Mouse (Mus musculus) adrenal gland (tissue): ENCODE results near the gene Apoh.

Source experiments
- intact Hi-C: fragments of 180-260 bp; cut with DNase I; formaldehyde crosslinking; loops from one replicate; pipeline ENCODE4 v1.15.1; 2025

The Apoh gene

GRCm38 (mm10) chr11:108333583-108334379 lies 9.4 kb upstream of the Apoh start:
- intact Hi-C loops: no loop called here

- intact Hi-C loops: no loop called here
Observed at GRCm38 (mm10) chr11:108334658-108335057, 8.5 kb upstream of the Apoh start.

DNA sequence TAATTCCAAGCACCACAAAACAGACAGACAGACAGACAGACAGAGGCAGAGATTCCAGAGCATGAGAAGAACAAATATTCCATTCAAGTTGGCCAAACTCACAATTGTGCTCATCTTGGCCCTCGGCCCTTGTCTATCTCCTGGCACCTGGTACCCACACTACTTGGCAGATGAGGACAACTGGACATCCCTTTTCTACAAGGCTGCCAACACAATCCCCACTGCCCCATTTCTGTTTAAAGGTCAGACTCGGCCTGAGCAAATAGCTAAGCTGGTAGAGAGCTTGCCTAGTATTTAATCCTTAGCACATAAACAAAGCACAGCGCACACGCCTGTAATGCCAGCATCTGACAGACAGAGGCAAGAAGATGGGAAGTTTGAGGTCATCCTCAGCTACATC lies 7.6 kb upstream of the Apoh start:
- intact Hi-C loops: no loop called here

DNA sequence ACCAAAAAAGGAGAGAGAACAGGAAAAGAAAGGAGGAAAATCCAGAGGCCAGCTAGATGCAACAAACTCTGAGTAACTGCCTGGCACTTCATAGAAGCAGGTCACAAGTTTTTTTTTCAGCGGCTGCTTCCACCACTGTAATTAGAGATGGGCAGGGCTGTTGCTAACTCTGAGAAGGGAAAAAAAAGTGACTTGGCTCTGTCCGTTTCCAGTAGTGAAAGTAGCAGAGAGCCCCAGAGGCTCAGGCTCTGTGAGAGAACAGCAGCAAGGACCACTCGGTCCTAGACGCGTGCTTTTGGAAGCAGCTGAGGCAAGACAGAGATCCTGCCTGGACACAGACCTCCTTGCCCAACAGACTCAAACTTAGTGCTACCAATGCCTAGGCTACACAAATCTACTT lies 6.7 kb upstream of the Apoh start:
- intact Hi-C loops: no loop called here

DNA sequence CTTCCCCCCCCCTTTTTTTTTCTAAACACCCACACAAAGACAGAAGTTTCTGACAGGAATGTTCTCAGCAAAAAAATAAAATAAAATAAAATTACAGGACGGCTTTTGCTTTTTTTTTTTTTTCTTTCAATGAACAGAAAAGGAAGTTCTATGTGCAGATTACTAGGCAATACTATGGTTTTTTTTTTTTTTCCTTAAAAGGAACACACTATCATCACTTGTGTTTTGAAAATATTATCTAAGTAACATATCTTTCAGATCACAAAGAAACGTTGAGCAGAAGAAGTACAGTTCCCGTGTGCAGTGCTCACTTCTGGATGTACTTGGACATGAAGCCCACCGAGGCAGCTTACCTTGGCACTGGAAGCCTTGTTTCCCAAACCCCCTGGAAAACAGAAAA lies 2.9 kb upstream of the Apoh start:
- intact Hi-C loops: no loop called here

DNA sequence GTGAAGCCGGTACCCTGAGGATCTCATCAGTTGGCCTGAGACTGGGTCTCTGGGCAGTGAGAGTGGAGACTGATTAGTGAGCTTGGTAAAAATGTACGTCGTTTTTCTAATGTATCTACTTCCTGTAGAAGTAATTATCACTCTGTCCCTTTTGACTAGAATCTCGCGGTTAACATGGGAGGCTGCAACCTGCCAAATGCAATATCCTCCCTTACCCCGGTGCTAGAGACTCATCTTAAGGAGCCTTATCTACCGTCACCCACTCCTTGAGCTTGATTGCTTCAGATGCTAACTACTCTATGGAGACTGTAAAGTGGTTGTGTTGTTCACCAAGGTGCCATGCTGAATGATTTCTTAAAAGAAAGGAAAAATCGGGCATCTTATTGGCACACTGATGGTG lies 1.4 kb upstream of the Apoh start:
- intact Hi-C loops: no loop called here

DNA sequence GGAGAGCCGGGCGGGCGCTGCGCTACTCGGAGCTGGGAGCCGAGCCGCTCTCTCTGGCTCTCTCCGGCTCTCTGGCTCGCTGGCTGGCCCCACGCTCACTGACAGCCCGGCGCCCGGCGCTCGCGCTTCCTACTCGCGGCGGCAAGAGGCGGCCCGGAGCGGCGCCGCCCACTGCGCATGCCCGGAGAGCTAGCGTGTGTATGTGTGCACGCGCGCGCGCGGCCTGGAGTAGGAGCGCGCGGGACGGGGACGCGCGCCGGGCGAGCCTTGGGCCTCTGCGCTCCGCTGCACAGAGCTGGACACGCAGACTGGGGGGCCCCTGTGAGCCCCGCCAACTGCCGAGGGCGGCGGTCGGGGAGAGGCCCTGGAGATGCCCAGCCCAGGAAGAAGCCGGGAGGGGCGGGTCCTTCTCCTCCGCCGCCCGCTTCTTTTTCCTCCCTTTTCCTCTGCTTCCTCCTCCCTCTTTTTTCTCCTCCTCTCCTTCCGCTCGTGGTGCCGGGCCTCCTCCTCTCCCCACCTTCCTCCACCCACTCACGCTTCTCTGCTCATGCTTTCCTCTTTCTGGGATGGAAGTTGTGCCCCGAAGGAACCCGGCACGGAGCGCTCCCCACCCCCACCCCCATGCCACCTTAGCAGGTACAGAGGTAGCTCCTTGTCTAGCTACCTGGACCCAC lies 772 bp downstream of the Apoh start, which contains the start of gene Prkca:
Gene Prkca (minus strand): TSS at position 140 of the 674 bp plus-strand sequence.
- intact Hi-C loops: no loop called here

DNA sequence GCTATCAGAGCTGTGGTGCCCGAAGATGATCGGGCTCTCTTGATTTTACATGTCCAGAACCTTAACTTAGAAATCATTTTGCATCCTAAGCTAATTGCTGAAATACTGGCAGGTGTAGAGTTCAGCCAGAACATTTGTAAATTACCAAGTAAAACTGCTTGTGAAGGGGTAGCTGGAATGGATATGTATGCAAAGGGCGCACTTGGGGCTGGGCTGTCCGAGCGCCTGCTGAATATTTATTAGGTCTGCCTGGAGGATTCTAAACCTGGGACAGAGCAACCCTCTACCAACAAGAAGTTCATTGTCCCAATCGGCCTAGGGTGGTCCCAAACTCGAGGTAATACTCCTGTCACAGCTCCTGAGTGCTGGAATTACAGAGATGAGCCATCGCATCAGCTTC lies 1.6 kb downstream of the Apoh start:
- intact Hi-C loops: no loop called here

- intact Hi-C loops: no loop called here
Observed at GRCm38 (mm10) chr11:108345321-108345720, 2.2 kb downstream of the Apoh start.

- intact Hi-C loops: no loop called here
Observed at GRCm38 (mm10) chr11:108350799-108351198, 7.6 kb downstream of the Apoh start.

DNA sequence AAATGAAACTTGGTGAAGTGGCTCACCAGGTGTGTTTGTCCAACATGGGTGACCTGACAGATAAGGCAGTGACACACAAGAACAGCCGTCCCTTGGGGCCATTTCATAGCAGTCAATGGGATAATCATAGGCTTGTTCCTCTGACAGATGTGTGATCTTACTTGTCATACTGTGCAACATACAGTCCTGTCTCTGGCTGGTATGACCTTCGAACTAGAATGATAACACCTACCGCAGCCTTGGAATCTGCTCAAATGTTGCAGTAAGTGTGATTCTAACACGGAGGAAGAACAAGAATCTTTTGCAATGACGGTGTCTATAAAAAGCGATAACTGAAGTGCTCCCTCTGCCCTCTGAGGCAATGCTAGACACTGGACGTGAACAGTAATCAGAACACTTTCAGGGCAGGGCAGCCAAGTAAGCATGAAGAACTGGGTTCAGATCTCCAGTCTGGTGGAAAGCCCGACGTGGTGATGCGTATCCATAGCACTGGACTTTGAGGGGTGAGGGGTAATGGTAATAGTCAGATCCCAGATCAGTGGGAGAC lies 9.8 kb downstream of the Apoh start:
- intact Hi-C loops: no loop called here

DNA sequence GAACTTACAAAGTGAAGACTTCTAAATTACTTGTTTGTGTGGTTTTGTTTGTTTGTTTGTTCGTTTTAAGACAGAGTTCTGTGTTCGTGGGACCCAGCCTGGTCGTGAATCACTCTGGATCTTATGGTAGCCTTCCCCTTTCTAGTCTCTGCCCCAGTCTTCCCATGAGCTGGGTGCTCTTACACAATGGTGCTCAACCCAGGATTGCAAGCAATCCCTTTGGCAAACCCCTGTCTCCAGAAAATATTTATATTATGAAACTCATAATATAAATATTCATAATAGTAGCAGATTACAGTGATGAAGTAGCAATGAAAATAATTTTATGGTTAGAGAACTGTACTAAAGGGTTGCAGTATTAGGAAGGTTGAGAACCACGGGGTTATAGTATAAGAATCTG lies 12.9 kb downstream of the Apoh start:
- intact Hi-C loops: no loop called here

DNA sequence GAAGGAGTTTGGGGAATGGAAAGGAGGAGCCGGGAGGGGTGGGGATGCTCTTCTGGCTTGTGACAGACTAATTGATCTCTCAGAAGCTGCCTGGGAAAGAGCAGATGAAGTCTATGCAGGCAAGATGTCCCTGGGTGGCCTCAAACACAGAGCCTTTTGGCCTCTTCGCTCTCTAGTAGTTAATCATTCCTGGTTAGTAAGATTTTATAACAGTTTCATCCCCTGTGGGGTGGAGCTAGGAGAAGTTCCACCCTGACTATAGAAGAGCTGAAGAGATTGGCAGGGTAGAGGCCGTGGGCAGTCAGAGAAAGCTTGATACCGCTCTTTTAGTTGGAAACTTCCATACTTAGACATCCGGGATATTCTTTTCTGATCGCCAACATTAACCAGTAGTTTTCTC lies 15.8 kb downstream of the Apoh start:
- intact Hi-C loops: no loop called here

DNA sequence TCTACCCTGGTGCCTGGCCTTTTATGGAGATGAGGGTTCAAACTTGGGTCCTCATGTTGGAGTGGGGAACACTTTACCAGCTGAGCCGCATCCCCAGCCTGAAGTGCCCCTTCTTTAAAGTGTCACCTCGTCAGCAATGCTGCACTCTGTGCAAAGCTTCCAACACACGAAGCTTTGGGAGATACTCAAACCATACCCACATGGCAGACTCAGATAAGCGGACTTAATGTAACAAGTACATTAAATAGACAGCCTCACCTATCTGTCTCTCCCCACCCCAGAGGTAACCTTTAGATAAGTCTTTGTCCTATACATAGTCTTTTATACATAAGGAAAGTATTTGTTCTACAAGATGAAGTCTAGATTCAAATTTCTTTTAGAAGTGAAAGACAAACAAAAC lies 17.8 kb downstream of the Apoh start:
- intact Hi-C loops: no loop called here

DNA sequence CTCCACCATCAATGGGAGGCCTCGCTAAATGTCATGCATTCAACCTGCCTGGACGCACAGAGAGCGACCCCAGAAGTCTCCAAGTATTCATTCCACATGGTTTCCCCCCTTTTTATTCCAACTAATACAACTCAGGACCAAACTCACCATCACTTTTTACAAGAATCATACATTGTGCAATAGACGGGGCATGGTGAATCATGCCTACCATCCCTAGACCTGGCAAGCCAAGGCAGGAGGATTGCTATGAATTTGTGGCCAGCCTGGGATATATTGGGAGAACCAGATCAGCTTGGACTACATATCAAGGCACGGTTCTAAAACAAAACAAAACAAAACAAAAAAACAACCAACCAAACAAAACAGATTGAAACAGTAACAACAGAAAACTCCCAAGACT lies 19.8 kb downstream of the Apoh start:
- intact Hi-C loops: no loop called here

DNA sequence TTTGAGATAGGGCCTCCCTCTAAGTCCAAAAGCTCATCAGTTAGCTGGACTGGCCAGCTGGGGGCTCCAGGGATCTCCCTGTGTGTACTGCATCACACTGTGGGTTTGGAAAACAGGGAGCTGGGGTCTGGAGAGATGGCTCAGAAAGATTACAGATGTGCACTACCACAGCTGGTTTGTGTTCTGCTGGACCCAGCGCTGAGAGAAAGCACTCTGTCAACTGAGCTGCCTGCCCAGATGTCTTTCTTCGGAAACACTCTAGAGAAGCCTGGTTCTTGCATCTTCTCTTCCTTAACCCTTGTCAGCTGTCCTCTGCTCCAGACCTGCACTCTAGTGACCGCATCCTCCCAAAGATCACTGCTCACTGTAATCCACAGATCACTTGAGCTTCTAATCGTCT lies 20.8 kb downstream of the Apoh start:
- intact Hi-C loops: no loop called here

- intact Hi-C loops: no loop called here
Observed at GRCm38 (mm10) chr11:108364945-108365589, 21.9 kb downstream of the Apoh start.

GRCm38 (mm10) chr11:108365600-108365999 lies 22.4 kb downstream of the Apoh start:
- intact Hi-C loops: no loop called here

- intact Hi-C loops: no loop called here
Observed at GRCm38 (mm10) chr11:108367046-108367445, 23.9 kb downstream of the Apoh start.

- intact Hi-C loops: no loop called here
Observed at GRCm38 (mm10) chr11:108376815-108377214, 33.7 kb downstream of the Apoh start.

GRCm38 (mm10) chr11:108377680-108378362 lies 34.7 kb downstream of the Apoh start:
- intact Hi-C loops: loop anchor here (2.0 kb wide), 2 partner anchors 249 to 347 kb away; no protein-coding TSS in a partner anchor
